9 mouse cellular contexts compared by ENCODE assay signal in the genomic region with DNA sequence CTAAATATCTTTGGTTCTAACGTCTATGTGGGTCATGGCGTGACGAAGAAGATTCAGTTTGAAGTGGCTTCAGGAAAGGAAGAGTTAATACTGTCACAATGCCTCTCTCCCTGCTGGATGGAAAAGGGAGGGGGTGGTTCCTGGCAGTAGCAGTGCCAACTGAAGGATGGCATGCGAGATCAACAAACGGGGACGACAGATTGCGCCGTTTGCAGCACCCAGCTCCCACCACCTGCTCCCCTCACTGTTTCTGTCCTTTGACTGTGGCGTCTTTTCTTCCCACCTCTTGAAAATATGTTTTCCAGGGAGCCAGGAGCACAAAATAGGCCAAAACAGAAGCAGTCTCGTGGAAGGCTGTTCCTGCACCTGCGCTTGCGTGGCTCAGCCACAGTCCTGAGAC.
DNase-seq lines count a peak whose midpoint lies in the region; ATAC-seq and TF ChIP-seq lines count a peak whose summit lies in the region.
"Had no signal": no experiment of that assay in that cellular context is flagged by ENCODE, and none has a peak within 500 bp of the region (broad histone marks: within the 10 kb centered on the region; RNA-seq: fewer than 3 reads in every experiment).

No protein-coding gene starts in this region.

- ATAC-seq in cerebellum, adult (ENCODE audit: insufficient number of reproducible peaks, low FRiP score, low TSS enrichment): peak; percentile 51
- ATAC-seq in intestine, embryonic 16.5 days: no peak

- H3K9me3 ChIP-seq in intestine, embryonic 16.5 days (ENCODE audit: control insufficient read depth, low read length): no peaks in the 10 kb centered on the region

- H3K4me1 ChIP-seq in thymus, adult 2 months (replicated peaks; ENCODE audit: control insufficient read depth, insufficient read depth, low read length): peaks cover 9% of the 10 kb centered on the region
- peaks cover 16% of the 10 kb centered on the region for H3K4me1 ChIP-seq in intestine, embryonic 16.5 days (ENCODE audit: control insufficient read depth, insufficient read depth, low read length)

- no peak overlapping the region for H3K4me2 ChIP-seq in intestine, embryonic 16.5 days (ENCODE audit: low read depth, low read length)
- H3K4me2 ChIP-seq: liver, embryonic 11.5 days had no signal

- peak; percentile 97 for DNase-seq in brain, adult 2 months (ENCODE audit: low read depth, low spot score)
- DNase-seq in frontal cortex, postnatal 25 days (ENCODE audit: low spot score in 2 of 2): peak; percentile 38 to 51
- DNase-seq in left cerebral cortex, adult 9 months (ENCODE audit: low spot score in 2 of 2): peak; percentile 55 to 89
- DNase-seq in thymus, adult 2 months: no peak
- DNase-seq in lung, postnatal 14 days: no peak
- no peak for DNase-seq in embryo, embryonic 10.5 days (ENCODE audit: low spot score)

- no peak overlapping the region for H3K9ac ChIP-seq in intestine, embryonic 16.5 days (ENCODE audit: low read depth, low read length)

- no peak for TF ChIP-seq POLR2A in thymus, adult 2 months (IDR thresholded peaks at IDR 0.05; ENCODE audit: control insufficient read depth, extremely low read depth, insufficient read depth, low read length, poor library complexity)

- 93% methylated on average over 12 of the region's 12 CpGs for WGBS in thymus, adult 2 months
- WGBS in intestine, embryonic 16.5 days: 82% methylated on average over 12 of the region's 12 CpGs

- no peak overlapping the region for H3K27ac ChIP-seq in thymus, adult 2 months (ENCODE audit: control insufficient read depth, insufficient read depth, low read length)
- H3K27ac ChIP-seq in intestine, embryonic 16.5 days (ENCODE audit: low read length): no peak overlapping the region

- TF ChIP-seq CTCF in thymus, adult 2 months (IDR thresholded peaks at IDR 0.05; ENCODE audit: borderline replicate concordance, control insufficient read depth, extremely low read depth, insufficient read depth, low read length, poor library complexity): no peak

- no peaks in the 10 kb centered on the region for H3K36me3 ChIP-seq in thymus, adult 2 months (ENCODE audit: control insufficient read depth, insufficient read depth, low read length)
- no peaks in the 10 kb centered on the region for H3K36me3 ChIP-seq in intestine, embryonic 16.5 days (ENCODE audit: control insufficient read depth, insufficient read depth, low read length)

- no peak overlapping the region for H3K4me3 ChIP-seq in thymus, adult 2 months (ENCODE audit: control insufficient read depth, insufficient read depth, low read length)
- H3K4me3 ChIP-seq in intestine, embryonic 16.5 days (ENCODE audit: low read length): no peak overlapping the region

- no peaks in the 10 kb centered on the region for H3K27me3 ChIP-seq in thymus, adult 2 months (ENCODE audit: control insufficient read depth, insufficient read depth, low read length)
- no peaks in the 10 kb centered on the region for H3K27me3 ChIP-seq in intestine, embryonic 16.5 days (replicated peaks; ENCODE audit: control insufficient read depth, insufficient read depth, low read length)

Comparison
In these comparisons a context has a peak if more than half of its experiments do, and no peak if none do; other contexts are left out.
1. DNase-seq: peak in brain, adult 2 months (single experiment), frontal cortex, postnatal 25 days (2 of 2) and left cerebral cortex, adult 9 months (2 of 2); none in thymus, adult 2 months (single experiment), lung, postnatal 14 days (single experiment) and embryo, embryonic 10.5 days (single experiment).